Mouse (Mus musculus): ENCODE data around the gene Mul1. TPM values are rescaled to one million over a fixed set of nuclear protein-coding genes. Genes with fewer than 3 reads are reported as not detected.

Mul1 gene
- polyA plus RNA-seq, 3 experiments from 2014 or later: 11.9 to 16.6 (median 14.9) TPM

GRCm38 (mm10) chr4:138462971-138463831, 28.7 kb downstream of the Mul1 start:
- ATAC-seq: no peak

- ATAC-seq: peak; percentile 86
These were observed 29.5 kb downstream of the Mul1 start for GRCm38 (mm10) chr4:138463832-138464487.

- ATAC-seq: no peak
These were observed 30.3 kb downstream of the Mul1 start for GRCm38 (mm10) chr4:138464667-138465353.

- ATAC-seq: no peak
These were observed 31.0 kb downstream of the Mul1 start for GRCm38 (mm10) chr4:138465446-138465845.

DNA sequence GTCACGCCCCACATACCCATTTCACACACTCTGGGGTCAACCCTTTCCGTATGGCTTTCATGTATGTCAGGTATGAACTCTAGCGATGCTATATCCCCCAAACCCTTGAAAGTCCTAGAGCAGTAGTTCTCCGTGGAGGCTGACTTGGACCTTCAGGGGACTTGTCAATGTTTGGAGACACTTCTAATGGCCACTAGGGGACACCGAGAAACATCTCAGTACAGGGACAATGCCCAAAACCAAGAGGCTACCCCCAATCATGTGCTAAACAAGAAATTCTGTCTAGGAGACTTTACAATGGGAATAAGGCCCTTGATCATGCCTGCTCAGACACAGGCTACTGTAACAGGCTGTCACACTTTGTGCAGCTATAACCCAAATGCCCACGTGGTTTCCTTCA, 32.2 kb downstream of the Mul1 start:
- ATAC-seq: no peak

DNA sequence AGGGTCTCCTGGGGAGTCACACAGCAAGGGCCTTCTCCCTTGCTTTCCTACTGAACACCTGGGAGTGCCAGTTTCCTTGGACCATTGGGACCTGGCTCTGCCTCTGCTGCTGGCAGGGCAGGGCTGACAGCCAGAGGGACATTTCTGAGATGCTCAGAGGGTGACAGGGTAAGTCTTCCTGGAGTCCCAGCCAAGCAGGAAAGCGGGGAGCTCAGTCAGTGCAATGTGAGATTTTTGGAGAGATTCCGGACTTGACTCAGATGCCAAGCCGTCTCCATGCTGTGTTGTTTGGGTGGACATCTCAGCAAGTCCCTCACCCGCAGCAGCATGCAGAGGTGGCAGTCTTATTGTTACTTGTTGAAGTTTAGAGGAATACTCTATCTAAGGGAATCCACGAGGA, 33.0 kb downstream of the Mul1 start:
- ATAC-seq: no peak

DNA sequence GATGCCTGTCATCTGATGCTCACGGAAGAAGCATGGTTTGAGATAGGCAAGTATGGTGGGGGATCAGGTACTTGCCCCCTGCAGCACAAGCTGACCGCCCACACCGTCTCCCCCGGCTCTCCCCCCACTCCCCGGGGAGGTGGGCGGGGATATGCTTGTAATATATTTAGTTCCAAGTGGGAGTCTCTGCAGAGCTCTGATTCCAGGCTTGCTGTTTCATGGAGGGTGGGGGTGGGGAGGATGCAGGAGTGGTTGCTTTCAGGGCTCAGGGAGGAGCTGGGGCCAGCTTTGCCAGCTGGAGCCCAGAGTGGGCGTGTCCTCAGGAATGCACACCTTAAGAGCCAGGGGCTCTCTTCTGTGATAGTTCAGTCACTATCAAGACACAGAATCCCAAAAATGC, 34.6 kb downstream of the Mul1 start:
- no peak for ATAC-seq

DNA sequence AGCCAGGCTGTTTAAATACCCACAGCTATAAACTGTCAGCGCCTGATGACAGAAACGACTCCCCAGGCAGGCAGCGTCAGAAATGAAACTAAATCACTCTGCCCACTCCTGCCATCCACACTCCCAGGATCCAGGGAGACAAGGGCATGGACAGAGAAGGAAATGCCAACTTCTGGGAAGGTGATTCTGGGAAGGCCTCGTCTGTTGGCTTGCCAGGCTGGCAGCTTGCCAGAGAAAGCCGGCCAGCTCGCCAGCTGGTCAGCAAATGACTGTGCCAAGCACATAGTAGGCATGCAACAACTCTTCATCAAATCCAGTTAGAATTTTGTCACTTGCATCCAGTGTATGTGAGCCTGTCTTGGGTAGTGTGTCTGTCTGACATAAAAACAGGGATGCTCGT, 36.8 kb downstream of the Mul1 start:
- ATAC-seq: no peak

GRCm38 (mm10) chr4:138479595-138479994, 45.1 kb downstream of the Mul1 start:
- ATAC-seq: no peak

DNA sequence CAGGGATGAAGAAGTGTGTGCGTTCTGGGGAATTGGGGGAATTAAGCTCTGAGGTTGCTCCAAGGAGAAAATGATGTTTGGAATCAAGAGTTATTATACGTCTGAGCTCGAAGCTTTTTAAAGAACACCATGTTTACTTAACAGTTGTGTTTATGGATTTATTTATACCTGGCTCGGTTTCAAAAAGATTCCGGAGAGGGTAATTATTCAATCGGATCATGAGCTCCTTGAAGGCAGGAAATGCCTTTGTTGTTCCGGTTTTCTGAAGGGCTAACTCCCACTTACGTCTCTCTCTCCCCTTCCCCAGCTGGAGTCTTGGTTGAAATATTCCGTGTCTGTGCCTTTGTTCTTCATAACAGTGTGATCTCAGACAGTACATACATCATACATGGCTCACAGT, 46.5 kb downstream of the Mul1 start:
- ATAC-seq: no peak

- no peak for ATAC-seq
These were observed 48.2 kb downstream of the Mul1 start for GRCm38 (mm10) chr4:138482721-138483120.

- no peak for ATAC-seq
These were observed 53.8 kb downstream of the Mul1 start for GRCm38 (mm10) chr4:138488241-138488640.

DNA sequence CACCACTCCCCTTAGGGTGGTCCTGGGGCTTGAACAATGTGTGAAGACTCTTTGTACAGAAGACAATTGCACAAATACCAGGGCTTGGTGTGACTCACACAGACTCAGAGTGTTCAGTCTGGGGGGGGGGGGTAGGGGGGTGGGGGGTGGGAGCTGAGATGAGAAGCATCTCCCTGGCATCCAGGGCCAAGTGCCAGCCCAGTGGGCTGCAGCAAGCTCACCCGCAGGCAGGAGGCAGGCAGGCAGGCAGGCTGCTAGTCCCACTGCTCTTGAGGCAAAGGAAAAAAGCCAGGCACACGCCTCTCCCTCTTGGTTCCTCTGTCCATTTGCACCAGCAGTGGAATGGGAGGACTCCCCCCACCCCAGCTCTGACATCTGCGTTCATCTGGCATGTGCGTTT, 56.6 kb downstream of the Mul1 start:
- no peak for ATAC-seq

Other genes starting within 250 kb of the Mul1 start
- gene Hp1bp3, start 218.4 kb upstream of the Mul1 start, polyA plus RNA-seq (2017; shearing (Covaris generic)): 100 to 1,000 TPM; 144 to 154 (median 152) TPM
- under 1 TPM; 0.16 to 0.53 (median 0.21) TPM for gene Sh2d5, start 184.3 kb upstream of the Mul1 start, polyA plus RNA-seq (2017; shearing (Covaris generic))
- gene Kif17, start 184.2 kb upstream of the Mul1 start, polyA plus RNA-seq (2017; shearing (Covaris generic)): not detected
- 100 to 1,000 TPM; 101 to 118 (median 104) TPM for gene Ddost, start 129.9 kb upstream of the Mul1 start, polyA plus RNA-seq (2017; shearing (Covaris generic))
- gene Pink1, start 108.4 kb upstream of the Mul1 start, polyA plus RNA-seq (2017; shearing (Covaris generic)): 10 to 100 TPM in 2 of 3 experiments, 1 to 10 TPM in 1; 6.0 to 24.7 (median 10.8) TPM
- gene Cda, start 66.7 kb upstream of the Mul1 start, polyA plus RNA-seq (2017; shearing (Covaris generic)): not detected
- not detected for gene Fam43b, start 38.1 kb upstream of the Mul1 start, polyA plus RNA-seq (2017; shearing (Covaris generic))
- 1 to 10 TPM; 1.0 to 2.1 (median 1.2) TPM for gene Camk2n1, start 19.6 kb downstream of the Mul1 start, polyA plus RNA-seq (2017; shearing (Covaris generic))
- gene Vwa5b1, start 201.2 kb downstream of the Mul1 start, polyA plus RNA-seq (2017; shearing (Covaris generic)): not detected